Mouse (Mus musculus) left cerebral cortex, adult 8-10 months (tissue): Measurements from ENCODE around the gene Gm9837. TPM values are rescaled to one million over a fixed set of nuclear protein-coding genes. Genes with fewer than 3 reads are reported as not detected.
"Not testable (repeated sequence)": the region's sequence is repeated elsewhere in the genome, so short reads cannot be mapped to it uniquely, and the experiment has no call there.

Experiments used
- DNase-seq, 2 experiments: peaks; one replicate each; pipeline ENCODE4 v3.0.0; 2022; ENCODE audit warnings: low spot score in 2 of 2
- total RNA-seq, 4 experiments: library from RNA; stranded (reverse); gene quantifications; 2 replicates each; pipeline ENCODE4 v1.2.4; 2022

Gm9837 gene
- total RNA-seq, 4 experiments from 2014 or later = not detected

GRCm38 (mm10) chr11:53456474-53457371, 13.6 kb downstream of the Gm9837 start, which contains the start of the genes Gm10447 and Shroom1:
Gene Gm10447, minus strand, starts transcription at chr11:53457110.
Gene Shroom1, plus strand, starts transcription at chr11:53457205.
- DNase-seq = no peak

- no peak for DNase-seq
Measured at GRCm38 (mm10) chr11:53453031-53453430, 17.2 kb downstream of the Gm9837 start.

DNA sequence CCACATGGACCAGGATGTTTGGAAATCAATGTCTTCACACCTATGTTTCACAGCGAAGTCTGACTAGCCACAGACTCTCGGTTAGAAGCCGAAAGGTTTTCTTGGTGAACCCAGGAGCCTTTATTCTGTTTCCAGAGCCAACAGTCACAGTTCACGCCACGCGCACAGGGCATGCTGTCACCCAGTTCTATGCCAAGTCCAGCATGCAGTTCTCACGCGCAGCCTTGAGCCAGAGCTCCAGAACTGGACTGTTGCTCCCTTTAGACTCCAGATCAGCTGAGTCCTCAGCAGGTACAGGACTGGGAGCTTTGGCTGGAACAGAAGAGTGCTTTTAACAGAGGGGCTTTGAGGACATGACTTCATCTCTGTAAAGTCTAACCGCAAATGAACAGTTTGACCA, 17.9 kb downstream of the Gm9837 start:
- no peak for DNase-seq

DNA sequence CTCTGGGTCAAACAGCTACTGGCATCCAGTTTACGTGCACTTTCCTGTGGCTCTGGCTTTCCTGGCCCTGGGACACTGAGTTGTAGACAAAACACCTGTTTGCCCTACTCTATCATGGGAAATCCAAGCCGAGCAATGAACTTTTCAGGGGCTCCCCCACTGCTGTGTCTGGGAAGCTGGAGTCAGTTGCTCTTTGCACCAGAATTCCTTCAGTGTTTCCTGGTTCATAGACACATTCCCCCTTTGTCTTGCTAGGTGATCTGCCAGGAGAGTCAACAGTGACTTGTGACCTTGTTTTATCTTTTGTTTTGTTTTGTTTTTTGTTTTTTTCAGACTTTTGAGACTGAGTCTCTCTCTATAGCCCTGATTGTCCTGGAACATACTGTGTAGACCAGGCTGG, 18.9 kb downstream of the Gm9837 start:
- DNase-seq = no peak

- DNase-seq = no peak
Measured at GRCm38 (mm10) chr11:53450070-53450705, 20.1 kb downstream of the Gm9837 start.

- DNase-seq = no peak
Measured at GRCm38 (mm10) chr11:53448529-53448928, 21.8 kb downstream of the Gm9837 start.

DNA sequence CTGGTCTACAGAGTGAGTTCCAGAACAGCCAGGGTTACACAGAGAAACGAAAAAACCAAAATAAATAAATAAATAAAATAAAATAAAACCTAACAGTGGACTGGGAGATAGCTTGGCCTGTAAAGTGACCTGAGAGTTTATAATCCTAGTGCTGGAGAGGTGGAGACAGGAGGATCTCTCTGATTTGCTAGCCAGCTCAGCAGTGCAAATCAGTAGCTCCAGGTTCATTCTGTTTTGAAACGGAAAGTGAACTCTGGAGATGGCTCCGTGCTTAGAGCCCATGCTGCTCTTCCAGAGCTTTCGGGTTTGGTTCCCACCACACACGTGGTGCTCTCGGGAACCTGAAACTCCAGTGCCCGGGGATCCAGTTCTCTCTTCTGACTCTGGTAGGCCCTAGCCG, 22.3 kb downstream of the Gm9837 start:
- no peak for DNase-seq

DNA sequence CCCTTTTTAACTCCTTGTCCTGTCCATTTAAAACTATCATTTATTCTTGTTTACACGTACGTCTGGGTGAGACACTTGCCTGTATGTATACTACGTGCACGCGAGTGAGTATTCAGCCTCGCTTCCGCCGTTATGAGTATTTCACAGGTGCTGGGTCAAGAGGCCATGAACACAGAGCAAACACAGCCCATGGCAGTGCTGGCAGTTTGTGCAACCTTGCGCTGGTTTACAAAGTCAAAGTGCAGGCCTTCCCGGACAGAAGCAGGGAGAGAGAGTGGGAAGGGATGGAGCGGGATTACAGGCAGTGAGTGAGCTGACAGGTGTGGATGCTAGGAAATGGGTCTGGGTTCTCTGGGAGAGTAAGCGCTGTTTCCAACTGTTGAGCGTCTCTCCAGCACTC, 24.1 kb downstream of the Gm9837 start:
- no peak for DNase-seq

DNA sequence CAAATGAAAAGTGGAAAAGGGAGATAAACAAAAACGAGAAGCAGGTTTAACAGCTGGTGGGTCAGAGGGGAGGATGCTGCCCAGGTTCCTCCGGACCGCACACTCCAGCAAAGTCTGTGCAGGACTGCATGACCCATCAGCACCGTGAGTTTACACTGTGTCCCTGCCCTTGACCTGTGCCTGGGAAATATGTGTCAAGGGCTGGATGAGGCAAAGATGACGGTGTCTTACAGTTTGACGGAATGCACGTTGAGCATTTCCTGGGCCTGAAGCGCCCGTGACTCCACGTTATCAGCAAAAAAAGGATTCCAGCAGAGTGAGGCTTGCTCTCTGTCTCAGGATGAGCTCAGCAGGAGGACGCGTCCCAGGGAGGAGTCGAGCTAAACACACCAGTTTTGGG, 24.7 kb downstream of the Gm9837 start:
- no peak for DNase-seq

DNA sequence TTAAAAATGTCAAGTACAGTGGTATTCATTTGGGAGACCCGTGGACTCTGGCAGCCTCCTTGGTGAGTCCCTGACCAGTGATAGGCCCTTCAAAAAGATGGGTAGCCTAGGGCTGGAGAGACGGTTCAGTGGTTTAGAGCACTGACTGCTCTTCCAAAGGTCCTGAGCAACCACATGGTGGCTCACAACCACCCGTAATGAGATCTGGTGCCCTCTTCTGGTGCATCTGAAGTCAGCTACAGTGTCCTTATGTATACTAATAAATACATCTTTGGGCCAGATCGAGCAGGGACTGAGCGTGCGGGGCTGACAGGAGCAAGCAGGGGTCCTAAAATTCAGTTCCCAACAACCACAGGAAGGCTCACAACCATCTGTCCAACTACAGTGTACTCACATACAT, 26.4 kb downstream of the Gm9837 start:
- DNase-seq = no peak

GRCm38 (mm10) chr11:53441921-53442320, 28.4 kb downstream of the Gm9837 start:
- no peak for DNase-seq

- no peak for DNase-seq
Measured at GRCm38 (mm10) chr11:53436338-53436737, 33.9 kb downstream of the Gm9837 start.

GRCm38 (mm10) chr11:53435504-53435903, 34.8 kb downstream of the Gm9837 start:
- no peak for DNase-seq

- DNase-seq = no peak
Measured at GRCm38 (mm10) chr11:53433057-53433456, 37.2 kb downstream of the Gm9837 start.

DNA sequence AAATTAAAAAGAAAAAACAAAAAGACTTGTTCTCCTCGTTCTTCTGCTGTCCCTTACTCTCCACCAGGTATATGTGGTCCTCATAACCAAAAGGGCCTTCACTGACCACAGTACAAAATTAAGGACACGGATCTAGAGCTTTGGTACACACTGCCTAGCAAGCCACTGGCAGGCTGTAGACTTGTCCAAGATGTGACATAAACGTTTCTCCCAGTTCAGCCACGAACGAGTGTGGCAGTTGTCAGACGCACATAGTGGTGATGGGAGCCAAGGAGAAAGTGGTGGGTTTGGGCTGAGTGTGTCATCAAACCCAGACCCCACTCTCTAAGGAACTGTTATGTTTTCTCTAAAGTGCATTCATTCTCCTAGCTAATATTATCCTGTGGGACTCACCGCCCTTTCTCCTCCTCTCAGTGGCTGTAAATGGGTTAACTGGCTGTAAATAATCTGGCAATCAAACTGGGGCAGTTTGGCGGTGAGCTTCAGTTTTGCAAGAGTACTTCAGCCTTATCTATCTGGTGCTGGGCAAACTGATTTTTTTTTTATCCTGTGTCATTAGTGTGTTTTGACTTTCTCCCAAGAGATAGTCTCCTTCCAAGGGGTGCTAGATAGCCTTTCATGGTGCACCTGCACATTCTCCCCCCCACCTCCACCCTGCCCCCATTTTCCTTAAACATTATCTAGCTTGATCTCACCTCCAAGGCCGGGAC, 38.8 kb downstream of the Gm9837 start:
- no peak for DNase-seq

DNA sequence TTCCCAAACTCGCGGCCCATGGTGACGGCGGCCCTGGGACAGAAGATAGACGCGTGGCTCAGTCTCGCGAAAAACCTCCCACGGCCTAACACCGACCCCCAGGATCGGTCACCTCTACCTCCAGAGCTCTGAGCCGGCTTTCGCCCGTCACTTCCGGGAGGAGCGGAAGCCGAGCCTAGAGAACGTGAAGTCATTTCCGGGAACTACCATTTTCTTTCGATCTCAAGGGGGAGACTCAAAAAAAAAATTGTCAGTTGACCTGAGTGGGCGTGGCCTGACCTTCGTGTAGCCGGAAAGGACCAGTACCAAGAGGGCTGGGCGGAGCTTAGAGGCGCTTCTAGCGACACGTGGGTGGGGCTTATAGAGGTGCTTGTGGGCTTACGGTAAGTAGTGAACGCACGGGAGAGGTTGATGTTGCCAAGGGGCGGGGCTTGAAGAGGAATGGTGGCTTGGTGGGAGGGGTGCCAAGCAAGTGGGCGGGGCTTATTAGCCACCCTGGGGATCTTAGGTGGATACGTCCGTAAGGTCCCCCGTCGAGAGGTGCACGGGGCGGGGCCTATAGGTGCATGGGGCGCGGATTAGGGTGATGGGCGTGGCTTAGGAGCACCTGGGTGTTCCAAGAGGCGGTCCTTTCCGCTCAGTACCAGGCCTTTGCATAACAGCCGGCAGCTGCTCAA, 39.5 kb downstream of the Gm9837 start, which contains the start of the genes Uqcrq and Gdf9:
Uqcrq (minus strand) TSS at position 162 of the 677 bp plus-strand sequence.
Gdf9 (plus strand) TSS at position 354 of the 677 bp plus-strand sequence.
- DNase-seq = peak; percentile 99 to 100

GRCm38 (mm10) chr11:53430300-53430669, 40.0 kb downstream of the Gm9837 start:
- no peak for DNase-seq

DNA sequence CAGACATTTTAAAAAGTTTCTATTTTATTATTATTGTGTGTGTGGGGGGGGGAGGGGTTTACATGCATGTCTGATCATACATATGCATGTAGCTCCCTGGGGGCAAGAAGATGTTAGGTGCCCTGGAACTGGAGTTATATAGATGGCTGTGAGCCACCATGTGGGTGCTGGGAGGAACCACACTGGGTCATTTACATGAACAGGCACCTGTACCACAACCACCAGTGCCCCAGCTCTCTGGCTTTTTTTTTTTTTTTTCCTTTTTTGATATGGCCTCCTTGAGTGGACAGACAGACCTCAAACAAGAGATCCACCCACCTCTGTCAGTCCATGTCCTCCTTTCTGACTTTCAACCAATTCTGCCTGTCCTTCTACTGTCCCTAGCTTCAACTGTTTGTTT, 41.1 kb downstream of the Gm9837 start:
- DNase-seq = no peak

DNA sequence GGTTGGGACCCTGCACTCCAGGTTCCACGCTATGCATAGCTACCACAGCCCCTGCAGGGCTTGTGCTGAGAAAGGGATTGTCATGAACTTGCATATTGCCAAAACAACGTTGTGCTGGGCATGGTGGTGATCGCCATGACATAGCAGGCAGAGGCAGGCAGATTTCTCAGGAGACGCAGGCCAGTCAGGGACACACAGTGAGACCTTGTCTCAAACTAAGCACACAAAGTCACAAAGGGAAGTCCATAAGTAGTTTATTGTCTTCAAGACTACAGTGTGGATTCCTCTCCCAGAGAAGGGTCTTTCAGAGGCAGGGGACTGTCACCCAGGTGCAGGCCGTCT, 41.6 kb downstream of the Gm9837 start:
- no peak for DNase-seq

GRCm38 (mm10) chr11:53427993-53428715, 42.1 kb downstream of the Gm9837 start:
- DNase-seq = no peak

DNA sequence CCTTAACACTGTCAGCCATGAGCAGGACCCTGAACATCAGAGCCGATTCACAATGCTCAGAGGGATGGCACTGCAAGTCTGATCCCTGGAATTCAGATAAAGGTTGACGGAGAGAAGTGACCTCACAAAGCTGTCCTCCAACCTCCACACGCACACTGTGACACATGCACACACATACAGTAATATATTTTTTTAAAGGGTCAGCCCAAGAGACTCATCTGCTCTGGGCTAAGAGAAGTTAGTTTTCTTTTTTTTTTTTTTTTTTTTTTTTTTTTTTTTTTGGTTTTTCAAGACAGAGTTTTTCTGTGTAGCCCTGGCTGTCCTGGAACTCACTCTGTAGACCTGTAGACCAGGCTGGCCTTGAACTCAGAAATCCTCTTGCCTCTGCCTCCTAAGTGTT, 43.4 kb downstream of the Gm9837 start:
- not testable (repeated sequence) for DNase-seq
